Mouse (Mus musculus) hematopoietic stem cell, adult 5-6 weeks (primary cell): Measurements from ENCODE around the gene Fzd4. TPM values are rescaled to one million over a fixed set of nuclear protein-coding genes. Genes with fewer than 3 reads are reported as not detected.

Experiments
- ATAC-seq, 2 experiments: fragments of 125-278 bp in 1 of 2; replicated peaks in 1 of 2; 2 replicates each; pipeline ENCODE4 v1.8.0; 2016 to 2017; ENCODE audit warnings: inconsistent platforms in 2 of 2, mild to moderate bottlenecking in 2 of 2, moderate number of reproducible peaks in 2 of 2, low read depth in 1 of 2, moderate TSS enrichment in 1 of 2; ENCODE audit not compliant: low FRiP score in 2 of 2, poor library complexity in 2 of 2, severe bottlenecking in 2 of 2, insufficient read depth in 1 of 2, low TSS enrichment in 1 of 2
- total RNA-seq: library from RNA; stranded (forward); fragments of 172-1452, 232-1000 nt; gene quantifications from 2 replicates; pipeline ENCODE4 v1.2.3, GENCODE M21; 2017

Gene Fzd4
- total RNA-seq, 1 experiment from 2014 or later = 2.0 TPM

- peak; percentile 25 to 61; a peak in 3 of 4 replicates for ATAC-seq
These were observed 14.9 kb downstream of the Fzd4 start for GRCm38 (mm10) chr7:89418917-89419679.

- no peak for ATAC-seq
These were observed 17.1 kb downstream of the Fzd4 start for GRCm38 (mm10) chr7:89421294-89421693.

GRCm38 (mm10) chr7:89422650-89423049 lies 18.5 kb downstream of the Fzd4 start:
- no peak for ATAC-seq

GRCm38 (mm10) chr7:89423194-89423593 lies 19.0 kb downstream of the Fzd4 start:
- ATAC-seq = no peak

DNA sequence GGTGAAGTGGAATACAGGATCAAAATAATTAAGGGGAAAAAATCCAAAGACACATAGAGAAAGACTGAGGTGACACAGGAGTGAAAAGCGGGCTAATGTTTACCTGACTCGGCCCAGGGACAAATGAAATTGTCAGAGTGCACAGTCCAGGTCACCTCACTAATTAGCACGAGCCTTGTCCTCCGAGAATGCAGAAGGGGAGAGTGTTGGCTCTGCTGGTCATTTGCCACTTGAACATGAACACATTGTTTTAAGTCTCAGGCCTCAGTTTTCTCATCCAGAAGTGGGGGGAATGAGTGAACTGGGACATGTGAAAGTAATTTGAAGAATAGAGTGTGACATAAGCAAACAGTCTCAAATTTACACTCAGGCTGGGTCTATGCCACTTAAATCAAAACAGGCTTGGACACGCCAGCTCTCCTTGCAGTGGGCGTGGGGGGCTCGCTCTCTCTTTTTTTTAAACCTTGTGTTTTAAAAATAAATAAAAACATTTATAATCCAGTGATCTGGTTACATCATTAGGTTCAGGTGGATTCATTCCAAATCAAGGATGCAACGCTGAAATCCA lies 19.6 kb downstream of the Fzd4 start:
- no peak for ATAC-seq

DNA sequence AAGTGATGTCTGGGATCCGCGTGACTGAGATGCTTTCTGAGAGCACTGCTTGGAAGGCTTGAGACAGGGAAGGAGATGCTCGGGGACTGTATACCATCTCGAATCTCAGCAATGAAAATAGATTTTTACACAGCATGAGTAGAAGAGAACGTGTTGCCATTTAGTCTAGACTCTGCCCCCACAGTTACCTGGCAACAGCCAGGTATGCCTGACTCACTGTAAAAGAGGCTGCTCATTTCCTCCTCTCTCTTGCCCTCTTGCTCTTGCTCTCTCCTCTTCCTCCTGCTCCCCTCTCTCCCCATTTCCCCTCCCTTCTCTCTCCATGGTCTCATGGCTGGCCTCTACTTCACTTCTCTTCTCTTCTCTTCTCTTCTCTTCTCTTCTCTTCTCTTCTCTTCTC lies 20.5 kb downstream of the Fzd4 start:
- ATAC-seq = no peak

DNA sequence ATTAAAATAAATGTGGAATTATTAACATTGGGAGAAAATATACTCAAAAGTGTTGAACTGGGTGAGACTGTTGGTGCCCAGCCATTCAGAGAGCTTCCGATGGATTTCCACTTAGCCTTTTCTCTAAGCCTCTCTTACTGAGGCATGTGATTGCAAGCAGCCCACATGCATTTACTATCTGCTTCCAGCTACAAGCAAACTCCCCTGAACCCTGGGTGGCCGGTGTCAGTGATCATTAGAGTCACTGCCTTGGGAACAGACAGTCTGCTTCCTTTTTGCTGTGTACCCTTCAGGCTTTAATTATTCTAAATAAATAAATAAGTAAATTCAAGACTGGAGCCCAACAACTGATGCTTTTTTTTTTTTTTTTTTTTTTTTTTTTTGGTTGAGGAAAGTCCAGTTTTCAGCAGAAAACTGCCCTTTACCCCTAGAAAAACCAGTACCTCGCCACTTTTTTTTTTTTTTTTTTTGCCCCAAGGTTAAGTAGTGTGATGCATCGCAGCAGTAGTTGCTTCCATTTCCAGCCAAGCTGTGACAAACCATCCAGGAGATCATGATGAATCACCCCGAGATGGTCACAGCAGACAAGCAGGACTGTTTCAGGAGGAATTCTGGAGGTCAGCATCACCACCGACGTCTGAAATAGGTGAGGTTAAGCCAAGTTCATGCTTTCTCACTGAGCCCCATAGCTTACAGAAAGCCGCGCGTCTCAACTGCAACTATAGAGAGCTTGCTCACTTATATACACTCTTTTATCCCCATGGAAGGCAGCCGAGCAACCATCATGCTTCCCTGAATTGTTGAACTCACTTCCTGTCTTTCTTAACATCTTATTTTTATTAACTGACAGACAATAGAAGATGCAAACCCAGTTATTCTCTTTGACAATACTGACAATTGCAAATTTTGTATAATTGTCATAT lies 21.9 kb downstream of the Fzd4 start:
- 0 out of 4 replicates have a peak, but pooled peaks of 1 of the 2 experiments have one; percentile 33 for ATAC-seq

- 0 out of 4 replicates have a peak, but pooled peaks have one; percentile 29 to 45 for ATAC-seq
These were observed 22.9 kb downstream of the Fzd4 start for GRCm38 (mm10) chr7:89427101-89427500.

- ATAC-seq = no peak
These were observed 24.6 kb downstream of the Fzd4 start for GRCm38 (mm10) chr7:89428804-89429203.

GRCm38 (mm10) chr7:89429326-89429725 lies 25.2 kb downstream of the Fzd4 start:
- ATAC-seq = no peak

GRCm38 (mm10) chr7:89431185-89431584 lies 27.0 kb downstream of the Fzd4 start:
- no peak for ATAC-seq

DNA sequence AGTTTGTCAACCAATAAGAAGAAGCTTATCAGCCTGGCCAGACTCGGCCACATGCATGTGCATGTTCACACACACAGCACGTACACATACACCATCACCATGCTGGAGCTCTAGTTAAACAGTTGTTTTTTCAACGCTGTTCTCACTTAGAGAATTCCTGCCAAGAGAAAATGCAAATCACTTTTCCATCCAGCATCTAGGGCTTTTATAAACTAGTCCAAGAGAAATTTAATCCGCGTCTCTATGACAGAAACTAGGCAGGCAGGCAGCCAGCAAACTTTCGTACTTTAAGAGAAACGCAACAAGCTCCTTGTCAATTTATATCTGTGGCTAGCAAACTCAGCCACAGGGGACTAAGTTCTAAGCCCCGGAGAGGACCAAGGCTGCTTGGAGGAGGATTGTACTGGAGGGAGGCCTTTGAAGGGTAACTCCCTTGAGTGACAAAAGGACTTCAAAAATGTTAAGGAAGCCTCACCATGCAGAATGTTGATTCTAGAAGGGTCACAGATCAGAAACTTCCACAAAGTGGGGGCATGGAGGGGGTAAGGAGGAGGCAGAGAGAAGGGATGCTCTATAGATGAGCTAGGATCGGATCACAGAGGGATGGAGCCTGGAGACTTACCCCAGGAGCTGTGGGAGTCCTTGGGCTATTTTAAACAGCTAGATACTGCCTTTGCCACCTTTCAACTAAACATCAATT lies 29.2 kb downstream of the Fzd4 start:
- no peak for ATAC-seq

GRCm38 (mm10) chr7:89433893-89434616 lies 29.9 kb downstream of the Fzd4 start:
- no peak for ATAC-seq

DNA sequence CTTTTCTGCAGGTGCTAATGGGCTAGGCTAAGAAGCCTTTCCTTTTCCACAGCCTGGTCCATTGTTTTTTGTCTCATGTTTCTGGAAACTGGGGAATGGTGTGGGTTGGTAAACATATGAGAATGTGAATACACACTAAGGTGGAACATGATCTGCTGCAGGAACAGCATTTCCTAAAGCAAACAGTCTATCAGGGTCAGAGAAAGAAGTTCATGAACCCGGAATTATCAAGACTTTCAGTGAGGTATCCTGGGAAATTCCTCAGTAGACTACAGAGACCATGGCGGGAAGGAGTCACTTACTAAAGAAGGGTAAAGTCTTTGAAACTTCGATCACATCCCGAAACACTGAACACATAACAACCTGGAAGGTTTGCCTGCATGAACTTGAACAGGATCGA lies 32.2 kb downstream of the Fzd4 start:
- no peak for ATAC-seq

DNA sequence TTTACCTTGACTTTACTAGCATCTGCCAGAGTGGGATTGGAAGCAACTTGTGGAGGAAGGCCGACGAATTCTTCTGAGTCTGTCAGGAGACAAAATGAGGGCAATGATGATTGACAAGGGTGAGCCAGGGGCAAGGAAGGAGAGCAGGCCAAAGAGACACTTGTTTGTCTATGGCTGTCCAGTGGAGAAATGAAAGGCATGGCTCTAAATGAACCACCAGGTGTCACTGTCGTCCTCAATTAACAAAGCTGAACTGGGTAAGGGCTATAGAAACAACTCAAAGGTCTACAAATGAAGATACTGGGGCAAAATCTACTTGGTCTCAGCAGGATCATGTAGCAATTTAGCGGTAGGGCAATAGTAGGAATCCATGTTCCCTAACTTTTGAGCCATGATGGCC lies 33.4 kb downstream of the Fzd4 start:
- peak; percentile 83 to 84; a peak in 3 of 4 replicates for ATAC-seq

GRCm38 (mm10) chr7:89441291-89441690 lies 37.1 kb downstream of the Fzd4 start:
- no peak for ATAC-seq

GRCm38 (mm10) chr7:89442242-89442641 lies 38.1 kb downstream of the Fzd4 start:
- ATAC-seq = no peak
